Comparison of ENCODE assay signal across 8 mouse cellular contexts in the genomic region with DNA sequence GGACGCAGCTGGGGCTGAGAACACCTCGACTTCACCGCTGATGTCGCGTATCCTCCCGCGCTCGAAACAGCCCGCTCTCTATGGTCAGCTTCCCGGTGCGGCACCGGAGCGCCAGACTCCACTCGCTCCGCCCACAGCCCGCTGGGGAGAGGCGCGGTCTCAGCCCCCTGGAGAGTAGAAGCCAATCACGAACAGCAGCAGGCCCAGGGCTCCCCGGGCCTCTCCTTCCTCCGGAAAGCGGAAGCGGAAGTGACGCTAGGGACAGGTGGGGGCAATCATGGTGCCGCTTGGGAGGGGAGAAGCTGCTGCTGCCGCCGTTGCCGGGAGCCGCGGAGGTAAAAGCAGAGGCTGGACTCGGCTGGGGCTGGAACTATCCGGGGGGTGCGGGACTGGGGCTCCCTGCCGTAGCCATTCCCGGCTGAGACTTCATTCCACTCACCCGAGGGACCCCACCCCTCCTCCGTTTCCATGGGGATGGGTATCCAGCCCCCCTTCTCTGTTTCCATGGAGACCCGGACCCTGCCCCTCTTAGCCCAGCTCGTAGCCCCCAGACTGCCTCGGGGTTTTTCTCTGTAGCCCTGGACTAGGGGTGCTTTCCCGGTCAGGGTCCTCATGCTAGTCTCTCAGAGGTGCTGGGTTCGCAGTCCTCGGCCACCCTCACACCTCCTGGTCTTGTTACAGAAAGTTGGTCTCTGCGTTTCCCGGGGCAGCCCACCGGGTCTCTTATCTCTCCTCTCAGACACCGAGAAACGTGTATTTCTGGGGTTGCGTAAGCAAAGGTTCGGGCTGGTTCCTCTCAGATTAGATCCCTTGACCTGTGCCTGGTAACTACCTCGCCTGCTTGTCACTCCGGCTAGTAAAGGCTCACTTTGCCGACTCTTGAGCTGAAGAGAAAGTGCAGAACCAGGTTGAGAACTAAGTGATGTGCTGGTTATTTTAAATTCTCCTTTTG. TPM values are rescaled to one million over a fixed set of nuclear protein-coding genes. Genes with fewer than 3 reads are reported as not detected.
DNase-seq lines count a peak whose midpoint lies in the region; ATAC-seq and TF ChIP-seq lines count a peak whose summit lies in the region.

No protein-coding gene starts in this region.

- peak; percentile 95 for TF ChIP-seq POLR2A in CH12.LX (IDR thresholded peaks at IDR 0.05; ENCODE audit: low read depth, low read length)

- H3K27me3 ChIP-seq in CH12.LX (replicated peaks): no peaks in the 10 kb centered on the region
- H3K27me3 ChIP-seq in forebrain, embryonic 12.5 days: no peaks in the 10 kb centered on the region
- H3K27me3 ChIP-seq in liver, postnatal 0 days (ENCODE audit: insufficient read depth, low read length): no peaks in the 10 kb centered on the region
- no peaks in the 10 kb centered on the region for H3K27me3 ChIP-seq in neural tube, embryonic 14.5 days (ENCODE audit: control insufficient read depth, insufficient read depth, low read length)

- no peak for TF ChIP-seq EP300 in CH12.LX (IDR thresholded peaks at IDR 0.05; ENCODE audit: low read length)
- peak; percentile 86 for TF ChIP-seq EP300 in liver, postnatal 0 days (IDR thresholded peaks at IDR 0.05; ENCODE audit: low read depth)

- ATAC-seq in forebrain, embryonic 12.5 days (ENCODE audit: low FRiP score): peak; percentile 99
- peak; percentile 99 for ATAC-seq in liver, postnatal 0 days
- ATAC-seq in neural tube, embryonic 14.5 days (ENCODE audit: low read depth): peak; percentile 99

- dilution Hi-C loops in CH12.LX (cut with MboI; ENCODE audit: extremely low pct_ligation_motif_present, extremely low pct_unique_long_range_greater_than_20kb, low sequenced_read_pairs): no loop called here

- DNase-seq in CH12.LX (ENCODE audit: extremely low read depth): peak; percentile 98
- DNase-seq in c-Kit-positive CD71-positive TER-119-negative erythroid progenitor cells, embryonic 14.5 days (ENCODE audit: low read depth): peak; percentile 98
- DNase-seq in heart, postnatal 10 days: peak; percentile 97 to 99
- peak; percentile 97 for DNase-seq in large intestine, adult 2 months (ENCODE audit: low read depth, low spot score)
- peak; percentile 98 for DNase-seq in liver, postnatal 0 days
- DNase-seq in testis, postnatal 10 days (ENCODE audit: low spot score): peak; percentile 97

- WGBS in forebrain, embryonic 12.5 days: 2% methylated on average over 53 of the region's 53 CpGs
- under 1% methylated on average over 53 of the region's 53 CpGs for WGBS in large intestine, adult 2 months
- WGBS in liver, postnatal 0 days (ENCODE audit: insufficient replicate concordance): under 1% methylated on average over 48 of the region's 53 CpGs
- 2% methylated on average over 53 of the region's 53 CpGs for WGBS in neural tube, embryonic 14.5 days

- H3K27ac ChIP-seq in CH12.LX (ENCODE audit: insufficient read depth, low read depth): peak overlapping the region; percentile 99
- H3K27ac ChIP-seq in forebrain, embryonic 12.5 days: peak overlapping the region; percentile 98
- peak overlapping the region; percentile 99 for H3K27ac ChIP-seq in liver, postnatal 0 days (ENCODE audit: low read depth)
- H3K27ac ChIP-seq in neural tube, embryonic 14.5 days (ENCODE audit: low read depth, low read length): peak overlapping the region; percentile 91

- H3K4me1 ChIP-seq in CH12.LX (ENCODE audit: control insufficient read depth in 1 of 2, insufficient read depth in 2 of 2): peaks cover 4 to 53% of the 10 kb centered on the region in 2 experiments
- H3K4me1 ChIP-seq in forebrain, embryonic 12.5 days: peaks cover 16% of the 10 kb centered on the region
- H3K4me1 ChIP-seq in liver, postnatal 0 days (ENCODE audit: insufficient read depth): peaks cover 14% of the 10 kb centered on the region
- peaks cover 10% of the 10 kb centered on the region; the same call in 1 of the 2 replicates for H3K4me1 ChIP-seq in neural tube, embryonic 14.5 days (ENCODE audit: control insufficient read depth, insufficient read depth, low read length)

- H3K79me2 ChIP-seq in CH12.LX (replicated peaks; ENCODE audit: control insufficient read depth, extremely low read depth, insufficient read depth, poor library complexity, severe bottlenecking): peaks cover 21% of the 10 kb centered on the region

- no peak for TF ChIP-seq RAD21 in CH12.LX (IDR thresholded peaks at IDR 0.05; ENCODE audit: low read depth, low read length)

- peak overlapping the region; percentile 100 for H3K9ac ChIP-seq in CH12.LX (ENCODE audit: insufficient read depth, low read depth)
- peak overlapping the region; percentile 90 for H3K9ac ChIP-seq in forebrain, embryonic 12.5 days
- peak overlapping the region; percentile 95 for H3K9ac ChIP-seq in liver, postnatal 0 days (replicated peaks)
- H3K9ac ChIP-seq in neural tube, embryonic 14.5 days (replicated peaks; ENCODE audit: low read depth, low read length): peak overlapping the region; percentile 76

- H3K4me3 ChIP-seq in CH12.LX (replicated peaks in 1 of 3; ENCODE audit: low read depth in 2 of 3, low read length in 2 of 3, poor library complexity in 1 of 3): peak overlapping the region; percentile 96 to 99 (median 97)
- peak overlapping the region; percentile 81 for H3K4me3 ChIP-seq in forebrain, embryonic 12.5 days (replicated peaks)
- peak overlapping the region; percentile 94 for H3K4me3 ChIP-seq in liver, postnatal 0 days (ENCODE audit: low read depth, low read length)
- peak overlapping the region; percentile 82 for H3K4me3 ChIP-seq in neural tube, embryonic 14.5 days (ENCODE audit: low read depth, low read length)

- intact Hi-C loops in heart, postnatal 10 days (cut with DNase I): loop anchor here (1.0 kb wide), 2 partner anchors 45 to 88 kb away; a partner anchor contains a TSS

- H3K4me2 ChIP-seq in CH12.LX (ENCODE audit: insufficient read depth, low read depth, poor library complexity, severe bottlenecking): peak overlapping the region; percentile 96
- H3K4me2 ChIP-seq in forebrain, embryonic 12.5 days: peak overlapping the region; percentile 82
- H3K4me2 ChIP-seq in liver, postnatal 0 days (ENCODE audit: low read depth, low read length): peak overlapping the region; percentile 98
- peak overlapping the region; percentile 85 for H3K4me2 ChIP-seq in neural tube, embryonic 14.5 days (ENCODE audit: low read depth, low read length)

- no peaks in the 10 kb centered on the region for H3K9me3 ChIP-seq in CH12.LX (replicated peaks; ENCODE audit: low read length)
- no peaks in the 10 kb centered on the region for H3K9me3 ChIP-seq in forebrain, embryonic 12.5 days
- no peaks in the 10 kb centered on the region for H3K9me3 ChIP-seq in liver, postnatal 0 days (ENCODE audit: low read length)
- no peaks in the 10 kb centered on the region for H3K9me3 ChIP-seq in neural tube, embryonic 14.5 days (ENCODE audit: control insufficient read depth, low read length)

- no peak for TF ChIP-seq CTCF in CH12.LX (conservative IDR thresholded peaks at IDR 0.05 in 1 of 2, IDR thresholded peaks at IDR 0.05 in 1 of 2; ENCODE audit: low read depth in 2 of 2, low read length in 2 of 2)
- no peak for TF ChIP-seq CTCF in liver, postnatal 0 days (IDR thresholded peaks at IDR 0.05; ENCODE audit: low read depth)

- in situ Hi-C loops in CH12.LX (cut with MboI; ENCODE audit: low pct_ligation_motif_present, low pct_unique_long_range_greater_than_20kb, low sequenced_read_pairs): no loop called here

- peaks cover 59 to 69% of the 10 kb centered on the region in 2 experiments for H3K36me3 ChIP-seq in CH12.LX (replicated peaks in 1 of 2; ENCODE audit: control insufficient read depth in 1 of 2, insufficient read depth in 1 of 2, low read length in 1 of 2)
- peaks cover 44% of the 10 kb centered on the region for H3K36me3 ChIP-seq in forebrain, embryonic 12.5 days (replicated peaks)
- H3K36me3 ChIP-seq in liver, postnatal 0 days (replicated peaks; ENCODE audit: insufficient read depth, low read length): peaks cover 51% of the 10 kb centered on the region
- peaks cover 27% of the 10 kb centered on the region for H3K36me3 ChIP-seq in neural tube, embryonic 14.5 days (ENCODE audit: control insufficient read depth, insufficient read depth, low read length)

RNA-seq across cellular contexts. Expression of a gene that starts 0.7 kb away (rescaled TPM):
- total RNA-seq in CH12.LX (2012; rRNA removed) (9.8 and 12.6 TPM in 2 replicates), CH12.LX (2014; rRNA removed) (6.8 and 9.5 TPM in 2 replicates)
- 17.7 and 19.8 TPM in 2 replicates for polyA plus RNA-seq in CH12.LX (2012; ENCODE audit: insufficient read length, low read depth)
- 13.6 and 17.4 TPM in 2 replicates for polyA plus RNA-seq in forebrain, embryonic 12.5 days (2016; fragmentation: Nextera tagmentation; extraction: Ambion mirVana)
- 10 to 100 TPM; 17.4 to 17.6 TPM for total RNA-seq in heart, postnatal 10 days (2021)
- polyA plus RNA-seq in large intestine, adult 2 months (2012; rRNA removed): 8.9 and 15.4 TPM in 2 replicates
- 9.1 and 9.8 TPM in 2 replicates for polyA plus RNA-seq in liver, postnatal 0 days (2015; fragmentation: Nextera tagmentation; extraction: Ambion mirVana)
- 10.2 and 11.9 TPM in 2 replicates for polyA plus RNA-seq in neural tube, embryonic 14.5 days (2014; fragmentation: Nextera tagmentation; extraction: Ambion mirVana)

RNA-seq across cellular contexts. Expression of a gene that starts 47.9 kb away (rescaled TPM):
- 87.6 and 96.8 TPM in 2 replicates for total RNA-seq in CH12.LX (2012; rRNA removed)
- total RNA-seq in CH12.LX (2014; rRNA removed): 160 and 171 TPM in 2 replicates
- polyA plus RNA-seq in CH12.LX (2012; ENCODE audit: insufficient read length, low read depth): 86.7 and 86.8 TPM in 2 replicates
- 45.0 and 48.5 TPM in 2 replicates for polyA plus RNA-seq in forebrain, embryonic 12.5 days (2016; fragmentation: Nextera tagmentation; extraction: Ambion mirVana)
- total RNA-seq in heart, postnatal 10 days (2021): 10 to 100 TPM; 20.9 to 24.4 TPM
- polyA plus RNA-seq in large intestine, adult 2 months (2012; rRNA removed): 41.9 and 52.3 TPM in 2 replicates
- polyA plus RNA-seq in liver, postnatal 0 days (2015; fragmentation: Nextera tagmentation; extraction: Ambion mirVana): 15.4 and 18.4 TPM in 2 replicates
- 48.8 and 51.4 TPM in 2 replicates for polyA plus RNA-seq in neural tube, embryonic 14.5 days (2014; fragmentation: Nextera tagmentation; extraction: Ambion mirVana)

RNA-seq across cellular contexts. Expression of a gene that starts 48.4 kb away (rescaled TPM):
- total RNA-seq in CH12.LX (2012; rRNA removed) (29.0 and 32.0 TPM in 2 replicates), CH12.LX (2014; rRNA removed) (22.6 and 28.5 TPM in 2 replicates)
- polyA plus RNA-seq in CH12.LX (2012; ENCODE audit: insufficient read length, low read depth): 16.7 and 20.4 TPM in 2 replicates
- polyA plus RNA-seq in forebrain, embryonic 12.5 days (2016; fragmentation: Nextera tagmentation; extraction: Ambion mirVana): 60.1 and 64.9 TPM in 2 replicates
- total RNA-seq in heart, postnatal 10 days (2021): 10 to 100 TPM; 28.7 to 33.5 TPM
- 24.5 TPM in 2 replicates for polyA plus RNA-seq in large intestine, adult 2 months (2012; rRNA removed)
- 19.1 and 23.8 TPM in 2 replicates for polyA plus RNA-seq in liver, postnatal 0 days (2015; fragmentation: Nextera tagmentation; extraction: Ambion mirVana)
- polyA plus RNA-seq in neural tube, embryonic 14.5 days (2014; fragmentation: Nextera tagmentation; extraction: Ambion mirVana): 86.5 and 104 TPM in 2 replicates

RNA-seq across cellular contexts. Expression of a gene that starts 59.4 kb away (rescaled TPM):
- total RNA-seq in CH12.LX (2012; rRNA removed): 0.08 and 0.13 TPM in 2 replicates
- not detected in 2 replicates for total RNA-seq in CH12.LX (2014; rRNA removed)
- not detected in 2 replicates for polyA plus RNA-seq in CH12.LX (2012; ENCODE audit: insufficient read length, low read depth)
- polyA plus RNA-seq in forebrain, embryonic 12.5 days (2016; fragmentation: Nextera tagmentation; extraction: Ambion mirVana): 5.6 and 9.7 TPM in 2 replicates
- total RNA-seq in heart, postnatal 10 days (2021): under 1 TPM; 0.10 to 0.22 TPM
- polyA plus RNA-seq in large intestine, adult 2 months (2012; rRNA removed): 0.32 and 0.38 TPM in 2 replicates
- not detected in 2 replicates for polyA plus RNA-seq in liver, postnatal 0 days (2015; fragmentation: Nextera tagmentation; extraction: Ambion mirVana)
- polyA plus RNA-seq in neural tube, embryonic 14.5 days (2014; fragmentation: Nextera tagmentation; extraction: Ambion mirVana): 16.5 and 19.0 TPM in 2 replicates

Comparison
In these comparisons a context has a peak if more than half of its experiments do, and no peak if none do; other contexts are left out.
1. Peak in every context shown above with its lines: DNase-seq, ATAC-seq, H3K4me3 ChIP-seq and H3K27ac ChIP-seq.